Mouse (Mus musculus) CD4-positive, CD25-positive, alpha-beta regulatory T cell, adult 2 months (primary cell): ENCODE measurements around the gene Rnf181.
A peak's percentile ranks its signal among the peaks of the same experiment; 100 is the strongest.

ENCODE experiments used
- DNase-seq: peaks from one replicate; pipeline ENCODE4 v3.0.0-alpha.2; 2012; ENCODE audit warnings: low read depth, low spot score

The Rnf181 gene

GRCm38 (mm10) chr6:72329019-72329418 lies 37.7 kb downstream of the Rnf181 start:
- no peak for DNase-seq

- DNase-seq, result peak; percentile 62
Measured at GRCm38 (mm10) chr6:72326274-72326673, 40.5 kb downstream of the Rnf181 start.

GRCm38 (mm10) chr6:72323786-72324508 lies 42.8 kb downstream of the Rnf181 start:
- no peak for DNase-seq

GRCm38 (mm10) chr6:72322936-72323335 lies 43.8 kb downstream of the Rnf181 start:
- no peak for DNase-seq

GRCm38 (mm10) chr6:72319019-72319418 lies 47.7 kb downstream of the Rnf181 start:
- DNase-seq, result peak; percentile 39

- DNase-seq, result no peak
Measured at GRCm38 (mm10) chr6:72318440-72318839, 48.3 kb downstream of the Rnf181 start.

GRCm38 (mm10) chr6:72316044-72316443 lies 50.7 kb downstream of the Rnf181 start:
- DNase-seq, result no peak

GRCm38 (mm10) chr6:72315384-72315783 lies 51.4 kb downstream of the Rnf181 start:
- no peak for DNase-seq

GRCm38 (mm10) chr6:72313124-72313867 lies 53.5 kb downstream of the Rnf181 start:
- DNase-seq, result no peak

GRCm38 (mm10) chr6:72312198-72312597 lies 54.6 kb downstream of the Rnf181 start:
- DNase-seq, result no peak
